Mouse (Mus musculus) bone marrow macrophage, adult 2 months (primary cell): ENCODE measurements around the gene Isx.

Source experiments
- CTCF ChIP-seq: IDR thresholded peaks from 2 replicates; pipeline ENCODE4 v1.5.1; 2012; ENCODE audit warnings: low read depth, mild to moderate bottlenecking, low read length, moderate library complexity
- POLR2A ChIP-seq: IDR thresholded peaks from 2 replicates; pipeline ENCODE4 v1.6.1; 2012; ENCODE audit warnings: mild to moderate bottlenecking, low read depth, low read length, borderline replicate concordance

DNA sequence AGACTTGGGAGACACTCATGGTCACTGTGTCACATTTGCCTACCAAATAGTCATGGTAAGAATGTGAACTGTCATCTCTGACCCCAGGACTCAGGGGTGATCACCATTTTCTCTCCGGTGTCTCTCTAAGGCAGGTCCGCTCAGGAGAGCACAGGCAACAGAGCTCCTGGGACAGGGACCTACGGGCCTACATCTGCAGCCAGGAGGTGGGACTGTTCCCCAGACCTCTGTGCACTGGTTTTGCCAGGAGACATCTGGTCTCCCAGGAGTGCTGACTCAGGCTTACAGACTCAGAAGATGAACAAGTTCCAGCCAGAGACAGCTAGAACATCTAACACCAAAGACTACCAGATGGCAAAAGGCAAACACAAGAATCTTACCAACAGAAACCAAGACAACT lies 69.1 kb downstream of the Isx start:
- TF ChIP-seq CTCF, result no peak
- no peak for TF ChIP-seq POLR2A
